Mouse (Mus musculus): ENCODE measurements at regions not wholly inside any gene's neighbourhood (a gene's known extent, or its start where the extent isn't known, plus 50 kb on each side); places are given as distances from the start of the nearest gene placed in this dataset.

GRCm38 (mm10) chr11:21041201-21041600, 49.9 kb upstream of the Peli1 start:
- DNase-seq = no peak

Measured in kidney, adult 9 months (tissue).